In genomic region chr5:20843816-20844215, GRCm38 (mm10) we compare ENCODE assay signal across 25 mouse cellular contexts. TPM values are rescaled to one million over a fixed set of nuclear protein-coding genes. Genes with fewer than 3 reads are reported as not detected.
DNase-seq lines count a peak whose midpoint lies in the region; ATAC-seq lines count a peak whose summit lies in the region.
"Had no signal": no experiment of that assay in that cellular context is flagged by ENCODE, and none has a peak within 500 bp of the region (broad histone marks: within the 10 kb centered on the region; RNA-seq: fewer than 3 reads in every experiment).

No protein-coding gene starts in this region.

- no peak overlapping the region for H3K4me3 ChIP-seq in embryonic facial prominence, embryonic 11.5 days (ENCODE audit: low read depth, low read length)
- no peak overlapping the region for H3K4me3 ChIP-seq in embryonic facial prominence, embryonic 10.5 days
- H3K4me3 ChIP-seq in forebrain, embryonic 14.5 days (ENCODE audit: low read depth, low read length), result no peak overlapping the region
- H3K4me3 ChIP-seq: embryonic facial prominence, embryonic 15.5 days; erythroblast, embryonic 14.5 days; heart, embryonic 10.5 days; hindbrain, embryonic 12.5 days had no signal

- H3K36me3 ChIP-seq in embryonic facial prominence, embryonic 11.5 days (replicated peaks; ENCODE audit: control insufficient read depth, insufficient read depth, low read depth, low read length), result no peaks in the 10 kb centered on the region
- H3K36me3 ChIP-seq in embryonic facial prominence, embryonic 10.5 days (replicated peaks), result no peaks in the 10 kb centered on the region
- no peaks in the 10 kb centered on the region for H3K36me3 ChIP-seq in forebrain, embryonic 14.5 days (ENCODE audit: control insufficient read depth, insufficient read depth, low read length)
- H3K36me3 ChIP-seq: embryonic facial prominence, embryonic 15.5 days; heart, embryonic 10.5 days; hindbrain, embryonic 12.5 days had no signal

- H3K4me1 ChIP-seq in embryonic facial prominence, embryonic 11.5 days (ENCODE audit: control insufficient read depth, insufficient read depth, low read length), result no peaks in the 10 kb centered on the region
- peaks cover 15% of the 10 kb centered on the region for H3K4me1 ChIP-seq in embryonic facial prominence, embryonic 10.5 days
- H3K4me1 ChIP-seq in forebrain, embryonic 14.5 days (ENCODE audit: control insufficient read depth, insufficient read depth, low read length), result 0 out of 2 replicates have a peak, but pooled peaks cover 5% of the 10 kb centered on the region
- H3K4me1 ChIP-seq: embryonic facial prominence, embryonic 15.5 days; hindbrain, embryonic 12.5 days had no signal

- 55% methylated on average over 2 of the region's 2 CpGs for WGBS in embryonic facial prominence, embryonic 11.5 days
- 66% methylated on average over 2 of the region's 2 CpGs for WGBS in embryonic facial prominence, embryonic 10.5 days
- 37% methylated on average over 2 of the region's 2 CpGs for WGBS in forebrain, embryonic 14.5 days

- H3K4me2 ChIP-seq in embryonic facial prominence, embryonic 11.5 days (ENCODE audit: low read depth, low read length), result no peak overlapping the region
- H3K4me2 ChIP-seq in forebrain, embryonic 14.5 days (ENCODE audit: low read length), result no peak overlapping the region
- H3K4me2 ChIP-seq: embryonic facial prominence, embryonic 15.5 days; hindbrain, embryonic 12.5 days had no signal

- no peak for ATAC-seq in embryonic facial prominence, embryonic 11.5 days (replicated peaks; ENCODE audit: insufficient number of reproducible peaks, low FRiP score, low TSS enrichment, low read depth)
- ATAC-seq in forebrain, embryonic 14.5 days, result peak; percentile 77
- ATAC-seq: CD4-positive, CD25-positive, alpha-beta regulatory T cell, adult 4 months; hindbrain, embryonic 16.5 days had no signal

- no peak overlapping the region for H3K9ac ChIP-seq in embryonic facial prominence, embryonic 11.5 days (replicated peaks; ENCODE audit: low read length)
- H3K9ac ChIP-seq in forebrain, embryonic 14.5 days (ENCODE audit: low read length), result no peak overlapping the region
- H3K9ac ChIP-seq: embryonic facial prominence, embryonic 15.5 days; hindbrain, embryonic 12.5 days had no signal

- no peaks in the 10 kb centered on the region for H3K27me3 ChIP-seq in embryonic facial prominence, embryonic 11.5 days (ENCODE audit: control insufficient read depth, insufficient read depth, low read length)
- no peaks in the 10 kb centered on the region for H3K27me3 ChIP-seq in embryonic facial prominence, embryonic 10.5 days (replicated peaks; ENCODE audit: low read depth, poor library complexity, severe bottlenecking)
- no peaks in the 10 kb centered on the region for H3K27me3 ChIP-seq in forebrain, embryonic 14.5 days (replicated peaks; ENCODE audit: control insufficient read depth, insufficient read depth, low read length)
- H3K27me3 ChIP-seq: embryonic facial prominence, embryonic 15.5 days; hindbrain, embryonic 12.5 days had no signal

- no peak overlapping the region for H3K27ac ChIP-seq in embryonic facial prominence, embryonic 11.5 days (replicated peaks; ENCODE audit: low read depth, low read length)
- no peak overlapping the region for H3K27ac ChIP-seq in embryonic facial prominence, embryonic 10.5 days (replicated peaks)
- H3K27ac ChIP-seq in forebrain, embryonic 14.5 days (ENCODE audit: low read depth, low read length), result no peak overlapping the region
- H3K27ac ChIP-seq: embryonic facial prominence, embryonic 15.5 days; heart, embryonic 10.5 days; hindbrain, embryonic 12.5 days had no signal

- H3K9me3 ChIP-seq in embryonic facial prominence, embryonic 11.5 days (replicated peaks; ENCODE audit: control insufficient read depth, low read length), result no peaks in the 10 kb centered on the region
- no peaks in the 10 kb centered on the region for H3K9me3 ChIP-seq in embryonic facial prominence, embryonic 10.5 days
- no peaks in the 10 kb centered on the region for H3K9me3 ChIP-seq in forebrain, embryonic 14.5 days (replicated peaks; ENCODE audit: control insufficient read depth, low read length)
- H3K9me3 ChIP-seq: embryonic facial prominence, embryonic 15.5 days; G1E; heart, embryonic 10.5 days; hindbrain, embryonic 12.5 days had no signal

- peak; percentile 29 for DNase-seq in embryonic facial prominence, embryonic 11.5 days (ENCODE audit: low spot score)
- DNase-seq in embryonic facial prominence, embryonic 10.5 days (ENCODE audit: low spot score), result no peak
- peak; percentile 12 for DNase-seq in layer of hippocampus, adult 9-10 months (ENCODE audit: low spot score)
- DNase-seq in layer of hippocampus, postnatal 10 days (ENCODE audit: low spot score in 2 of 2), result no peak
- DNase-seq in forebrain, embryonic 14.5 days (ENCODE audit: low spot score), result peak; percentile 83
- peak; percentile 66 for DNase-seq in telencephalon, adult 2 months (ENCODE audit: low read depth, low spot score)
- DNase-seq in thymus, postnatal 25 days, result no peak
- no peak for DNase-seq in right cerebral cortex, postnatal 14 days
- DNase-seq: adrenal gland, adult 8-10 months; B cell, adult 2 months; cerebellum, adult 11 months; cerebellum, adult 8-10 months; cerebellum, postnatal 14 days; gastrocnemius, postnatal 10 days; heart, adult 18-20 months; heart, postnatal 10 days; heart, postnatal 4 days; kidney, adult 11 months had no signal

RNA-seq across cellular contexts. Expression of gene Phtf2, which starts 38.1 kb away (rescaled TPM):
- polyA plus RNA-seq in embryonic facial prominence, embryonic 11.5 days (2014; fragmentation: Nextera tagmentation; extraction: Ambion mirVana), result 19.9 and 21.0 TPM in 2 replicates
- 20.2 and 21.4 TPM in 2 replicates for polyA plus RNA-seq in embryonic facial prominence, embryonic 10.5 days (2016; fragmentation: Nextera tagmentation; extraction: Ambion mirVana)
- 10 to 100 TPM; 21.6 to 22.7 TPM for total RNA-seq in layer of hippocampus, postnatal 10 days (2021)
- 18.4 and 23.8 TPM in 2 replicates for polyA plus RNA-seq in forebrain, embryonic 14.5 days (2014; fragmentation: Nextera tagmentation; extraction: Ambion mirVana)

RNA-seq across cellular contexts. Expression of gene Tmem60, which starts 38.2 kb away (rescaled TPM):
- 53.6 and 62.2 TPM in 2 replicates for polyA plus RNA-seq in embryonic facial prominence, embryonic 11.5 days (2014; fragmentation: Nextera tagmentation; extraction: Ambion mirVana)
- 49.5 and 51.2 TPM in 2 replicates for polyA plus RNA-seq in embryonic facial prominence, embryonic 10.5 days (2016; fragmentation: Nextera tagmentation; extraction: Ambion mirVana)
- total RNA-seq in layer of hippocampus, postnatal 10 days (2021), result 10 to 100 TPM; 21.1 to 23.5 TPM
- polyA plus RNA-seq in forebrain, embryonic 14.5 days (2014; fragmentation: Nextera tagmentation; extraction: Ambion mirVana), result 67.3 and 76.2 TPM in 2 replicates

Comparison
In these comparisons a context has a peak if more than half of its experiments do, and no peak if none do; other contexts are left out.
1. DNase-seq: peak in embryonic facial prominence, embryonic 11.5 days (single experiment), layer of hippocampus, adult 9-10 months (single experiment), forebrain, embryonic 14.5 days (single experiment) and telencephalon, adult 2 months (single experiment); none in embryonic facial prominence, embryonic 10.5 days (single experiment), layer of hippocampus, postnatal 10 days (0 of 2), thymus, postnatal 25 days (single experiment) and right cerebral cortex, postnatal 14 days (single experiment).